Mouse (Mus musculus): ENCODE measurements around the gene Gadd45gip1.

Gene Gadd45gip1

DNA sequence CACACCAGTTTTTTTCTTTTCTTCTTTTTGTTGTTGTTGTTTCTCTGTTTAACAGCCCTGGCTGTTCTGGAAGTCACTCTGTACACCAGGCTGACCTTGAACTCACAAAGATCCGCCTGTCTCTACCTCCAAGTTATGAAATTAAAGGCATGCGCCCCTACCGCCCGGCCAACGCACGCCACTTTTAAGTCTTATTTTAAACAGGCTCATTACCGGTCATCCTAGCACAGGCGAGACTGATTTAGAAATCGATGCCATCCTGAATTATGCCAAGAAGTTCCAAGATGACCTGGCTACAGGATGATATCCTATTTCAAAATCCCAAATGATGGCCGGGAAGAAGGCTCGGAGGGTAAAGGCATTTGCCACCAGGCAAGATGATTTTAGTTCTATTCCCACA, at the start of gene Gadd45gip1:
TSS of gene Gadd45gip1 (plus strand) at position 33 of the 400 bp plus-strand sequence.
- DNase-seq (ENCODE audit: inconsistent age in 2 of 2, low spot score in 1 of 2), result peak; percentile 69 to 88

DNA sequence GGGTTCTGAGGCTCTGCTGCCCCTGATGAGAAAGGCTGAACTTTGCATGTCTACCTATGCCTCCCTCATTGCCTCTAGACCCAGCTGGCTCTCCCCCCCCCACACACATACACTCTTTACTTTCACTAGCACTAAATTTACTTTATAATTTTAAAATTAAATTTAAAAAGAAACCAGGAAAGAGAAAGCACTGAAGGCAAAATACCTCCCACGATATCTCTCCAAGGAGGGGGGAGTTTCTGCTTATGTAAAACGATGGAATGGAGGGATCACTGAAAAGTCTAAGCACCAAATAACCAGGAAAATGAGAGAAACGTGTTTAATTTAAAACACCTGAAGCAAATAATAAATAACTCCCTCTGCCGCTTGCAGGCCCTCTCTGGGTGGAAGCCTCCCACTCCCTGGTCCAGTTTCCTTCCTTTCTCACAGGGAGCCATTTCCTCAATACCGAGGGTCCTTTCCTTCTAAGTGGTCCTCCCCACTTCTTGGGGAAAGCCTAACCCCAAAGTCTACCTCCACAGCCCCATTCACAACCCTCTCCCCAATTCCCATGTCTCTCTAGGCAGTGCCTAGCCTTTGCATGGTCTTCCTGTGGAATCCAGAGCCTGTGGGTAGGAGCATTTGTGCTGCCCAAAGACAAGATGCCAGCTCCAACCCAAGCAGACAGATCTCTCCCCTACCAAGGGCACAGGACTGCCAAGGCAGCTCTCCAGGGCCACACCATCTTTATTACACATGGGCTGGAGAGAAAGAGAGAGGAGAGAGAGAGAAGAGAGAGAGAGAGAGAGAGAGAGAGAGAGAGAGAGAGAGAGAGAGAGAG, 49.4 kb upstream of the Gadd45gip1 start:
- DNase-seq (ENCODE audit: inconsistent age in 2 of 2, low spot score in 1 of 2), result no peak

DNA sequence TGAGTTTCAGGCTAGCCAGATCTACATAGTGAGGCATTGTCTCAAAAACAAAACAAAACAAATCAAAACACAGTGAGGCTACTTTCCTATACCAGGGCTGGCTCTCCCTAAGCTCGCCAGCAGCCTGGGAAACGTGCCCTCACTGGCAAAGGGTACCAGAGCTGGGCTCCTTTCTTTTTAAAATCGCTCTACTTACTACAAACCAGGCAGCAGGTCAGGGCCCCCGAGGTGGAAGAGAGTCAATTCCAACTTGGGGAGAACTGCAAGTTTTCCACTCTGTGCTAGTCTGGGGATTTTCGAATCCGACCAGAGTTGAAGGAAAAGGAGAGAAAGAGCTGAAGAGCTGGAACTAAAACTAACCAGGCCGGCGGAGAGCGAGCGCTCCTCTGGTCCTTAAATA, 48.6 kb upstream of the Gadd45gip1 start:
- peak in 1 of 2 experiments; percentile 42 for DNase-seq (ENCODE audit: inconsistent age in 2 of 2, low spot score in 1 of 2)

DNA sequence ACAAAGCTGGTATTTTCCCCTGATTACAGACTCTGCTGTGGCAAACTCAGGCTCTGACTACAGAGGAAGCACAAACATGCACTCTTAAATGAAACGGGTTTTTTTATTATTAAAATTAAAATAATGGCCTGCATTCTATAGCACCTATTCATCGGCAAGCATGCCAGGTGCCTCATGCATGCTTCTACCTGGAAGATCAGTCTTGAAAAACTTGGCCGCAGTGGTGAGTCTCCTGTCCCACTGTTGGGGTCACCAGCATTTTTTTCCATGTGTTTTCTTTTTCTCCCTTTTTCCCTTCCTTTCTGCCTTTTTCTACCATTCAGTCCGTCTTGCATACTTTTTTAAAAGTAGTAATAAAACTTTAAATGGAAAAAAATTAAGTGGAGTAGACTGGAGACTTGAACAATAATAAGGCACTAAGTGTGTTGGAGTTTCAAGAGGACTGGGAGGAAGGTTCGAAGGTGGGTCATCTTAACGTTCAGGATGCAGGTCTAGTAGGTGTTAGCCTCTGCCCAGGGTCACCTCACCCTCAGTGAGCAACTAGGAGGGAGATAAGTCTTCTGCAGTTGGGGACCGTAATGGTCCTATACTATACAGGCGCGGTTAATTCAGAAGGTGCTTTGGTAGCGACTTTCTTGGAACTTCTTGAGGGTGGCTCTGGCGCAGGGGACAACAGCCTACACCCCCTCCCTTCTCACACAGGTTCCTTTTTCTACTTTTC, 48.0 kb upstream of the Gadd45gip1 start:
- DNase-seq (ENCODE audit: inconsistent age in 2 of 2, low spot score in 1 of 2), result no peak

DNA sequence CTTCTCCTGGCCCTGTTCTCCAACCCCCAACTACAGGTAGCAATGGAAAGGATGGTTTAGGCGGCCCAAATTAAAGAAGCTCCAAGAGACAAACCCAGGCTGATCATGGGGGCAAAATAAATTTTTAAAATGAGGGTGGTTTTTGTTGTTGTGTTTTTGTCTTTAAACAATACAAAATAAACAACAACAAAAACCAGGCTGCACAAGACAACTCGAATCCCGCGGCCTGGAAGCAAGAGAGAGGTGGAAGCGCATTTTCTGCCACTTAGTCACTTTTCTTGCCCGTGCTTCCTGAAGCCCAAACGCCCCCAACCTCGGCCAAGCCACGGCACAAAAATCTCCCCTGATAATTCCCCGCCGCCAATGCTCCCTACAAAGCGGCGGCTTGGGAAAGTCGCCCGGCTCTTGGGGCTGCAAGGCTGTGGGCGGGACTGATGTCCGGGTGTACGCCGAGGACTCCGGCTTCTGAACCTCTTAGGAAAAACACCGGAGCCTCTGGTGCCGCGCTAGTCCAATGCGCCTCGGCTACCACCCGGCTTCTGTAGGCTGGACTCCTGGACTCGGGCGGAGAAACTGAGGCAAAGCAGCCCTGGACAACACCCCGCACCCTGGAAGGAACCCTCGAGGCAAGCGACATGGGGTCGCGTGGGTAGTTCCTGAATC, 47.3 kb upstream of the Gadd45gip1 start:
- peak in 1 of 2 experiments; percentile 77 for DNase-seq (ENCODE audit: inconsistent age in 2 of 2, low spot score in 1 of 2)

DNA sequence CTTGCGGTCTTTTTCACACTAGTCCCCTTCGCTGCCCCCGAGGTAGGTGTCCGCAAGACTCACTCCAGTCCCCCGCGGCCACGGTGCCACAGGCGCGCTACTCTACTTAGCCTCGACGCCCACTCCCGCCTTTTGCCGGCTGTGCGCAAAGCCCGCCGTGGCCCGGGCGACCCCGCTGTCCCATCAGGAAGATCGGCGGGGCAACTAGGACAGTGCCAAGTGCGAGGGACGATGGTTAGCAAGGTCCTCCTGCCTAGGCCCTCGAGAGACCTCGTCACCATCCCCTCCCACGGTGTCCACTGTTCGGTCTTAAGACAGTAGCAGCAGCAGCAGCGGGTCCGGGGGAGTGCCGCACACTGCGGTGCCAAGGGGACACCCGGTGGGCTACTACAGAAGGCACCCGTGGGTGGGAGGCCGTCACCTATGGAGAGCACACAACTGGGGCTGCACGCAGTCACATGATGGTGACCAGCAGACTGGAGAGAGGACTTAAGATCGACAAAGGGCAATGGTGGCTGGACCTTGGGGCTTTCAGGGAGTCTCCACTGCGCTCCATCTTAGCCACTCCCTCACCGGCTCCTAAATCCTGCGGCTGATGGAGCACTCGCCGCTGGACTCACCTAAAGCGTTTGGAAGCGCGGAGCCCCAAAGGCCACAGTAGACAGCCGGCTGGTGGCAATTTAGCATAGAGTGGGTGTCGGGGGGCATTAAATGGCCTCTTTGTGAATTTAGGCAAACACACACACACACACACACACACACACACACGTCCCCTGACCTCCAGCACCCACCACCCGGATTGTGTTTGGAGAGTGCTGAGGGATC, 46.4 kb upstream of the Gadd45gip1 start:
- peak in 1 of 2 experiments; percentile 52 for DNase-seq (ENCODE audit: inconsistent age in 2 of 2, low spot score in 1 of 2)

DNA sequence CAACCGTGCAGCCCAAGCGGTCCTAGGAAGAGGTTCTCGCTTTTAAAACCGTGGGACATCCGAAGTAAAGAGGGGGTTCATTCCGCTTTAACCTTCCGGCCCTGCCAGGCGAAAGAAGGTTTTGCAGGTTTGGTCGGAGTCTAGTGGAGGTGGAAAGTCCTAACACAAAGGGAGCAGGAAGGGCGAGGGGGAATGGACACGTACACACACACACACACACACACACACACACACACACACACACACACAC, 45.9 kb upstream of the Gadd45gip1 start:
- no peak for DNase-seq (ENCODE audit: inconsistent age in 2 of 2, low spot score in 1 of 2)

DNA sequence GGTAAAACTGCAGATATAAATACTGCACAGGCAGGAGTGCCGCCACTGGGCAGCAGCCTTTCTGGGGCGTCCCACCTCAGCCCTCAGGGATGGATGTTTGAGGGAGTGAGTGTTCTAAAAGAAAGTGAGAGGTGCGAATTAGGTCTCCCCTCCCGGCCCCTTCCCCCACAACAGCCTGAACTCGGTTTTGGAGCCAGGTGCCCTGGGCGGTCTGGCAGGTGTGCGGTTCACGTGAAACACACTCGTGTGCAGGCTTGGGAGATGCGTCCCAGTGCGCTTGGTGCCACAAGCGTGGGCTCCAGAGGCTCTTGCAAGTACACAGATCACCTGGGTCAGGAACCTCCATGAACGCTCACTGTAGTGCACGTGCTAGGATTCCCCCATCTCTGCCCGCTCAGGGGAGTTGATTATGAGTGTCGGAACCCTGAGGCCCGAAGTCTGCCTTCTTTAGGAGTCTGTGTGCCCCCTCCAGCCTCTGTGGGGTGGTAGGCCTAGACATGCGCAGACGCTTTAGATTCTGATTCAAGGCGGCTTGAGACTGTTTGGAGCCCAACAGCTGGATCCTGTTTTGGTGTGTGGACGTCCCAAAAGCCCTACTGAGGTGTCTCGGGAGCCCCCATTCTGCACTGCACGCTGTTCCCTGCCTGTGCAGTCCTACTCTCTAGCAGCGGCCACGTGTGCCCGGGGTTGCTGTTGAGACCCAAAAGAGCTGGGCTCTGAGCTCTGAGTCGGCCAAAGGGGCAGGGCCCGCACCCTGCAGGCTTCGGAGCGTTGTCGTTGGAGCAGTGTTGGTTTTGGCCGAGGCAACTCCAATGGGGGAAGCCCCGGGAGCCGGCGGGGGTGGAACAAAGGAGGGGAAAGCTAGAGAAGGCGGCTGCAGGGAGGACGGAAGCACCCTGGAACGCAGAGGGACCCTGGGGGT, 45.3 kb upstream of the Gadd45gip1 start:
- DNase-seq (ENCODE audit: inconsistent age in 2 of 2, low spot score in 1 of 2), result peak in 1 of 2 experiments; percentile 66

DNA sequence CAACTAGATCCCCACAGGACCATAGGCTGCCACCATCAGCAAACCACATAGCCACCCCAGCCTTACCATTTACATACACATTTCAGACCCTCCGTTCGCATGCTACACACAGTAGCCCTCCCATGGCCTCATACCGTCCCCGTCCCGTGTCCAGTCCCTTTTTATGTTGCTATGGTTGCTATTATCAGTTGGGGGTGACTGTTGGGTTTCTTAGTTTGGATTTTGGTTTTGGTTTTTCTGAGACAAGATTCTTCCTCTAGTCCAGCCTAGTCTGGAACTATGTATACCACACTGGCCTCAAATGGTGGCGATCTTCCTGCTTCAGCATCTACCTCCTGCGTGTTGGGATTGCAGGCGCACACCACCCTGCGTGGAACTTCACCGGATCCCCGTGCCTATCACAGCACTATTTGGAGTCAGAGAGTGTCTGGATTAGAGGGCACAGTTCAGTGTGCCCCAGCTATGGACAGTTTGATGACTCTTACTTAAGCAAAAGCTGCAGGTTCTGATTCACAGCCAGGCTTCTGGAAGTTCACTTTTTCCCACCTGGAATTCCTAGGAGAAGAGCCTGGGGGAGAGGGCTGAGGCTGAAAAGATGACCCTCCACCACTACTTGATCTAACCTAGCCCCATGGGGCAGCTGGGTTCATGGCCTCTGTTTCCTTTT, 44.4 kb upstream of the Gadd45gip1 start:
- no peak for DNase-seq (ENCODE audit: inconsistent age in 2 of 2, low spot score in 1 of 2)

DNA sequence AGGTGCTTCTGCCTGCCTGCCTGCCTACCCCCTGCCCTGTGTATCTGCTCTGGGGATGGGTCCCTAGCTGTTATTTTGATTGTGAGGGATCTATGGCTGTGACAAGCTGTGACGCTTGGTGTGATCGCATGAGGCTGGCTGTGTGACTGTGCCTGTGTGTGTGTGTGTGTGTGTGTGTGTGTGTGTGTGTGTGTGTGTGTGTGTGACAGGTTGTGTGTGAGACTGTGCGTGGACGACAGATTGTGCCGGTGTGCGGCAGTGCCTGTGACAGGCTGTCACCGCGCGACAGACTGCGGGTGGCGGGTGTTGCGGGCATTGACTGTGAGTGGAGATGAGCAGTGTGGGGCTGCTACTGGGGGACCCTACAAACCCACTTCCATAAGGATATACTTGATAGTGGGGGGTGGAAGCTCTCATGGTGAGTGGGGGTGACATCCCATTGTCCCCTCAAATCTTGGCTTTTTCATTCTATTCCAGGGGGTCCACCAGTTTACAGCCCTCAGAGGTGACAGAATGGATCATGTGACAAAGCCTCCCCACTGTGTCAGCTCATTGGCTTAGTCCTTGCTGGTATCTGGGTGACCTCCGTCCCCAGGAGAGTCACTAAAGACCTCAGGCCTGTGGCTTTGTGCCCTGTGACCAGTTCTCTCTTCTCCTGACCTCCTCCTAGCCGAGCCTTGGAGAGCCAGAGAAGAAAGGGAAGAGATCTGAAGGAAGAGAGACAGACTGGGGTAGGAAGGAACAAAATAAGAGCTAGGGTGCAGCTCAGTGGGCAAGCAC, 43.6 kb upstream of the Gadd45gip1 start:
- peak in 1 of 2 experiments; percentile 35 for DNase-seq (ENCODE audit: inconsistent age in 2 of 2, low spot score in 1 of 2)

DNA sequence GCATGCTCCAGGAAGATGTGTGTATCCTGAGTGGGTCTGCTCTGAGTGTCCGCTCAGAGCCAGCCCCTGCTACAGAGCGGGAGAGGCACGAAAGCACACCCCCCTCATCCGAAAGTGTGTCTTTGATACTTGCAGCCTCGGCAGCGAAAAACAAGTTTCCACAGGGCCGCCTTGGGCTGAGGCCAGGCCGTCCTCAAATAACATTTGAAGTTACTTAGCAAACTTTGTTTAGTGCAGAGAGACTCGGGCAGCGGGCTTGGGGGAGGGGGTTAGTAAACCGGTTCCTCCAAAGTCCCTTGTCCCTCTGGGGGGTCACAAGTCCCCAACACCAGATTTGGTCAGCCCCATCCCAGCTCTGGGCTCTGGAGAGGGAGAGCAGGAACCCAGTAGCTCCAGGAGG, 42.4 kb upstream of the Gadd45gip1 start:
- peak in 1 of 2 experiments; percentile 69 for DNase-seq (ENCODE audit: inconsistent age in 2 of 2, low spot score in 1 of 2)

DNA sequence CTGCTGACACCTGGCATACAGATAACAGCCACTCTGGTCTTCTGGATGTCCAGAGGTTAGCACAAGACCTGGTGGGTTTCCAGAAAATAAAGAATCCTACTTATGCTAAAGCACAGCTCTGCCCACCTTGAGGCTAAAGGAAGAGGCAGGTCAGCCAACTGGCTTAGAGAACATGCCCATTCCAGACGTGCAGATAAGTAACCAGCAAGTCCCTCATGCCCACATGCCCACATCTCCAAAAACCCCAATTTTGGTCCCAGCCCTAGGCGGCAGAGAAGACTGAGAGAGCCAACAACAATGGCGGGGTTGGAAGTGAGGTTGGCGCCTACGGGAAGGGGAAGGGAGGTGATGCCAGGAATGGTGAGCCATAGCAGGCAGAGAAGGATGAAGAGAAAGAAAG, 42.0 kb upstream of the Gadd45gip1 start:
- peak in 1 of 2 experiments; percentile 19 for DNase-seq (ENCODE audit: inconsistent age in 2 of 2, low spot score in 1 of 2)

DNA sequence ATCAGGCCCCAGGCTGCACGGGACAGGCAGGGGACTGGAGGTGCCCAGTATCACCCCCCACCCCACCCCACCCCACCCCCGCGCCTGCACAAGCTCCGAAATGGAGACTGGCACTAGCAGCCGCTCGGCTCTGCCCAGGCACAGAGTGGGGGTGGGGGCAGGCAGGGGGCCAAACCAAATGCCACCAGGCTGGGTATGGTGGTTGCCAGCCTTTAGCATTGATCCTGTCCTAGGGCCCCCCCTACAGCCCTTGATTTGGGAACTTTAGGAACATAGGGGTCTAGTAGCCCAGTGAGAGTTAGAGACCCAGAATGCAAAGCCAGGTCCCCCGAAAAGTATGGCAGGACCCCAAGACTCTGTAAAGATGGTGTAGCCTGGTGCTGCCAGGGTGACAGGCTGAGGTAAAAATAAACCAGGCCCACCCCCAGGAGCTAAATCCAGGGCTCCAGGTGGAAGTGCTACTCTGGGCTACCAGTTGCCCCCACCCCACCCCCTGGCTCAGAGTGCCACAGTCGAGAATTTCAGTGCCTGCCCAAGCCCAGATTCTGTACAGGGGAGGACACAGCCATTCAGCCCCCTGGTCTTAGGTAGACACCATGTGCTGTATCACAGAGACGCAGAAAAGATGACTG, 41.4 kb upstream of the Gadd45gip1 start:
- DNase-seq (ENCODE audit: inconsistent age in 2 of 2, low spot score in 1 of 2), result peak in 1 of 2 experiments; percentile 37

DNA sequence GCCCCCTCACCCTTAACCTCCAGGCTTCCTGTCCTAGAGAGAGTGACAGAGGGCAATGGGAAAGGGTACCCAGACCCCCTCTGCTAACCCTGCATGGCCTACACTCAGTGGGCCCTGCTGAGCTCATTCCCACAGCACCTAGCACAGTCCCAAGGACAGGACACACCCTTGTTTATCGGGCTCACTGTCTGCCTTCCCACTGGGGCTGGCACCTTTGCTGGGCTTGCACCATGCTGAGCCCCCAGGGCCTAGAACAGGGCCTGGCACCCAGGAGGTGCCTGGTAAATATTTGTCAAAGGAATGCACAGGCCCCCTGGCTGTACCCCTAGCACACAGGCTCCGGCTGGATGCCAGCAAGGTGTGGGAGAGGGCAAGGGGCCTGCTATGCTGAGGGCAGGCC, 40.8 kb upstream of the Gadd45gip1 start:
- peak in 1 of 2 experiments; percentile 22 for DNase-seq (ENCODE audit: inconsistent age in 2 of 2, low spot score in 1 of 2)

DNA sequence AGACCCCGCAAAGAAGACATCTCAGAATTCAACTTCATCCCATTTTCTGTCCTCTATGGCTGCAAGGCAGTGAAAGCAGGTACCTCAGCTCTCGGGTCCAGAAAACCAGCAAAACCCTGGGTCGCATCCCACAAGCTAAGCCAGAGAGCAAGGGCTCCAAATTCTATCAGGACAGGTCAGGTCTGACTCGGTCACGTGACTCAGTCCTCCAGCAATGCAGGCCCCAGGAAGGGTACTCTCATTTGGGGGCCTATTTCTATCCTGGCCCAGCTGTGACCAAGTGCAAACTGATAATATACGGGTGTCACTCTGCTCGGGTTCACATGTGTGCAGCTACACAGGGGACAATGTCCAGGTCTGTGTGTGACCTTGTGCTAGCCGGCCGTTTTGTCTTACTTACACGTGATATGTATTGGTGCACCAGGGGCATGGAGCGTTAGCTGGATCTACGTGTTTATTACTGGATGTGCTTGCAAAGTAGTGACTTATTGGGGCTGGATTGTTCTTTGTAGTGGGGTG, 38.8 kb upstream of the Gadd45gip1 start:
- peak in 1 of 2 experiments; percentile 20 for DNase-seq (ENCODE audit: inconsistent age in 2 of 2, low spot score in 1 of 2)

DNA sequence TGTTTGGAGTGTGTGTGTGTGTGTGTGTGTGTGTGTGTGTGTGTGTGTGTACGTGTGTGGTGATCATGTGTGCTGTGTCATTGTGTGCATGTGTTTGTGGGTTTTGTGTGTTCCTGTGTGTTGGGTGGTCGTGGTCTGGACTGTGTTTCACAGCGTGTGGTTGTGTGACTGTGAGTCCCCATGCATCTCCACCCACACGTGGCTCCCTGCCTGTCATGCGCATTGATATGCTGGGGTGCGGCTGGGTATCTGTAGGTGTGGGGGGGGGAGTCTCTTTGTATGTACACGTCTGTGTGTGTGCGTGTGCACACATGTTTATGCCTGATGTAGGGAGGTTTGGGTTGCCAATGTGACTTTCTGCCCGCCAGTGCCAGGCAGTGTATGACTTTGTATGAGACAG, 38.2 kb upstream of the Gadd45gip1 start:
- DNase-seq (ENCODE audit: inconsistent age in 2 of 2, low spot score in 1 of 2), result no peak

DNA sequence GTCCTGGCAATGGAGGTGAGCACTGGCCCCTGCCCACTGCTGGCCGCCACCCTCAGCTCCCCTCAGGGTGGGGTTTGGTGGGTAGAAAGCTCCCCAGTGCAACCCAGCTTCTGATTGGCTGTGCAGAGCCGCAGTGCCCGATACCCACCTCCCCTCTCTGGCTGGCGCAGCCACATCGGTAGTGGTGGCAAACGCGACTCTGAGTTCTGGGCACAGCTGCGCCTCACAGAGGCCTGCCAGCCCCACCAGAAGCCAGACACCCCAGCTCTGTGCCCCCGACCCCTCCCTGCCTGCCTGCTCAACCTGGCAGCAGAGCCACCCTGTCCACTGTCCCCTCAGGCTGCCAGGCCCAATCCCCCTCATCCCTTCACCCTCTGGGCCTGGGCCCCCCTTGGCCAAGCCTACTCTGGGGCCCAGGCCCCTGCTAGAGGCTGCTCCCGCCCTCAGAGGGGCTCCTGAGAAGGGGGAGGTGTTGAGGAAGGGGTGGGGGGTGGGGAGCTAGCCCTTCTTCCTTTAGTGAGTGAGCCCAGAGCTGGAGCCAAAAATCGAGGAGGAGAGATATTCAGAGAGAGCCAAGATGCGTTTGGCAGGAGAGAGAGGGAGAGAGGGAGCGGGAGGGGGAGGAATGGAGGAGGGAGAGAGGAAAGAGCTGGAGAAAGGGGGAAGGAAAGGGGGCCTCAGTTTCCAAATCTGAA, 37.4 kb upstream of the Gadd45gip1 start:
- no peak for DNase-seq (ENCODE audit: inconsistent age in 2 of 2, low spot score in 1 of 2)

Data from adrenal gland, adult (tissue).